Mouse (Mus musculus) bone marrow macrophage, adult 2 months (primary cell): ENCODE results near the gene Tmem56.

Experiments
- CTCF ChIP-seq: IDR thresholded peaks from 2 replicates; pipeline ENCODE4 v1.5.1; 2012; ENCODE audit warnings: low read depth, mild to moderate bottlenecking, low read length, moderate library complexity
- POLR2A ChIP-seq: IDR thresholded peaks from 2 replicates; pipeline ENCODE4 v1.6.1; 2012; ENCODE audit warnings: mild to moderate bottlenecking, low read depth, low read length, borderline replicate concordance

DNA sequence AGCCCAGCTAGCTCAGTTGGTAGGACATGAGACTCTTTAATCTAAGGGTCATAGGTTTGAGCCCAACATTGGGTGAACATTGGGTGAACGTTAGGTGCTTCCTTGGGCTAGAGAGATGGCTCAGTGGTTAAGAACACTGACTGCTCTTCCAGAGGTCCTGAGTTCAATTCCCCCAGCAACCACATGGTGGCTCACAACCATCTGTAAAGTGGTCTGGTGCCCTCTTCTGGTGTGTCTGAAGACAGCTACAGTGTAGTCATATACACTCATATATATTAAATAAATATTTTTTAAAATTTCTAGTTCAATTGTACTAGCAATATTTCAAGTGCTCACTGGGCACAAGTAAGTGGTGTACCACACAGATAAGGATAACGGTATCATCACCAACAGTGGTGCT lies 4.3 kb upstream of the Tmem56 start:
- TF ChIP-seq CTCF: no peak
- TF ChIP-seq POLR2A: no peak
